Mouse (Mus musculus): ENCODE measurements around the gene Lnx2. TPM values are rescaled to one million over a fixed set of nuclear protein-coding genes. Genes with fewer than 3 reads are reported as not detected.

Lnx2 gene
- polyA plus RNA-seq, 2 experiments: 4.1 to 4.4 TPM

DNA sequence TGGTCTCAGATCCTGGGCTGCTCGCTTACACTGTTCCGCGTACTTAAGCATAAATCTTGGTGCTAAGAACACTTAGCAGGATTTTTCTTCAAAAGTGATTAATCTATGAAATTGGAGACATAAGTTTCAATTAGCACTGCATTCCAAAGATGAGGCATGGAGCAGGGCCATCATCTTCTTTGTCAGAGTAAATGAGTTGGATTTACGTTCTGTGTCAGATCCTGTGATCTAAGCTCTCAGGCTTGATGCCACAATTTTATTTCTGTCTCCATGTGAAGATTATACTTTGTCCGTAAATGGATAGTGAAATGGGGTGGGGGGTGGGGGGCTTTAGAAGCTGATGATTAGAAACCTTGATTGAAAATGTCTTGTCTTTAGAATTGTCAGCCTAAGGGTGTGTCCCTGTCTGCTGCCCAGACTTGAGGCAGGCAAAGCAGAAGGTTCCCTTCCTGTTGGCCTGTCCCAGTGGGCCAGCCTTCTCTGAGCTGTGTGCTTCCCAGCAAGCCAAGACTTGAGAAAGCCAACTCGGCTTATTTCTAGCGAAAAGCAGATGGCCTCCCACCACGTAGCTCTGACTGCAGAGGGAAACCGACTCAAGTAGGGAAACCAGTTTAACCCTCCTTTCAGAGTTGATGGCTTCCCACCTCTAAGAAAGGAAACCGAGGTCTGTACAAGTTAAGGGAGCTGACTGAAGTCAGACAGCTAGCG is 14.0 kb upstream of the Lnx2 start:
- no peak for ATAC-seq (ENCODE audit: insufficient read depth)
- no peak for DNase-seq (ENCODE audit: low read depth in 3 of 3, low spot score in 3 of 3)
- no peaks in the 10 kb centered on the region for H3K36me3 ChIP-seq (replicated peaks; ENCODE audit: control insufficient read depth, insufficient read depth, low read depth)
- no peak overlapping the region for H3K9ac ChIP-seq (replicated peaks)
- no peaks in the 10 kb centered on the region for H3K9me3 ChIP-seq (ENCODE audit: control insufficient read depth, low read length)
- H3K4me2 ChIP-seq (ENCODE audit: low read depth): no peak overlapping the region
- no peaks in the 10 kb centered on the region for H3K4me1 ChIP-seq (replicated peaks; ENCODE audit: control insufficient read depth in 2 of 2, insufficient read depth in 2 of 2, low read length in 1 of 2)
- H3K27me3 ChIP-seq (ENCODE audit: control insufficient read depth, insufficient read depth, low read length): no peaks in the 10 kb centered on the region
- H3K4me3 ChIP-seq (ENCODE audit: insufficient read depth in 1 of 2, low read depth in 2 of 2, low read length in 2 of 2): no peak overlapping the region
- H3K27ac ChIP-seq: no peak overlapping the region
- WGBS (ENCODE audit: insufficient replicate concordance): 82% methylated on average over 11 of the region's 11 CpGs
- TF ChIP-seq CTCF (IDR thresholded peaks at IDR 0.05; ENCODE audit: low read depth) (no peak), EP300 (IDR thresholded peaks at IDR 0.05; ENCODE audit: low read depth) (no peak)

DNA sequence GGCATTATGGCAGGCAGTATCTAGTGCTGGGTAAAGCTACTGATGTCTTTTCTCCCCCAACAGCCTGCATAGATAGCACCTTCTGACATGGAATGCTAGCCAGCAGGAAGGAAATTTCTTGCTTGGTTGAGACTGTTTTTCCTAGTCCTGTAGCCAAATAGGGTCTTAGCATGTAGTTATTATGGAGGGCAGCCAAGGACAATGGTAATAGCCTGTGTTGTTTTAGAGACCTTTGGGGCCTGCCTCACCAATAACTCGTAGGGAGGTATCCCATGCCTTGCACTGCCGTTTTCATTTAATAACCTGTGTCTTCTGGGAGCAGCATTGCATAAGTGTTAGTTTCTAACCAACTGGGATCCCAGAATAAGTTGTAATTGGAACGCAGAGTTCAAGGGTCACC is 13.4 kb upstream of the Lnx2 start:
- Histone ChIP-seq H3K27me3 (ENCODE audit: control insufficient read depth, insufficient read depth, low read length) (no peaks in the 10 kb centered on the region), H3K9ac (replicated peaks) (no peak overlapping the region), H3K4me3 (ENCODE audit: insufficient read depth in 1 of 2, low read depth in 2 of 2, low read length in 2 of 2) (no peak overlapping the region), H3K36me3 (replicated peaks; ENCODE audit: control insufficient read depth, insufficient read depth, low read depth) (no peaks in the 10 kb centered on the region), H3K4me2 (ENCODE audit: low read depth) (no peak overlapping the region), H3K9me3 (ENCODE audit: control insufficient read depth, low read length) (no peaks in the 10 kb centered on the region), H3K4me1 (replicated peaks; ENCODE audit: control insufficient read depth in 2 of 2, insufficient read depth in 2 of 2, low read length in 1 of 2) (no peaks in the 10 kb centered on the region), H3K27ac (no peak overlapping the region)
- DNase-seq (ENCODE audit: low read depth in 3 of 3, low spot score in 3 of 3) (no peak), ATAC-seq (ENCODE audit: insufficient read depth) (no peak)
- no peak for TF ChIP-seq EP300 (IDR thresholded peaks at IDR 0.05; ENCODE audit: low read depth)
- TF ChIP-seq CTCF (IDR thresholded peaks at IDR 0.05; ENCODE audit: low read depth): no peak
- WGBS (ENCODE audit: insufficient replicate concordance): 82% methylated on average over 3 of the region's 3 CpGs

DNA sequence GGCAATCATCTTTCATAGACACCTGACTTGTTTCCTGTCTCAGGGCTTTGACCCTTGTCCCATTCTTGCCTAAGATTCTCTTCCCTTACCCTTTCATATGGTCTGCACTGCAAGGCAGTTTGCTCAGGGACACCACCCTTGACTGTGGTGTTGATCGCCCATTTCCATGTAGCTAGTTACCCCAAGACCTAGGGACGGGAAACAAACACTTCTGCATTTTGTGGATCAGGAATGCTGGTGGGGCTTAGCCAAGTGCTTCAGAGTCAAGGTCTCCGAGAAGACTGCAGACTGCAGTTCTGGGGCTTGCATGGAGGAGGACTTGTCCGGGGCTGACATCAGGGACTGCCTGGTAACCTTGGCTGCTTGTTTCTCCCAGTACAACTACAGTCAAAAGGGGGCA is 10.4 kb upstream of the Lnx2 start:
- no peak for ATAC-seq (ENCODE audit: insufficient read depth)
- Histone ChIP-seq H3K4me1 (replicated peaks; ENCODE audit: control insufficient read depth in 2 of 2, insufficient read depth in 2 of 2, low read length in 1 of 2) (no peaks in the 10 kb centered on the region), H3K27me3 (ENCODE audit: control insufficient read depth, insufficient read depth, low read length) (no peaks in the 10 kb centered on the region), H3K27ac (no peak overlapping the region), H3K4me2 (ENCODE audit: low read depth) (no peak overlapping the region), H3K9me3 (ENCODE audit: control insufficient read depth, low read length) (no peaks in the 10 kb centered on the region), H3K36me3 (replicated peaks; ENCODE audit: control insufficient read depth, insufficient read depth, low read depth) (peaks cover 3% of the 10 kb centered on the region; the same call in 1 of the 2 replicates), H3K9ac (replicated peaks) (no peak overlapping the region), H3K4me3 (ENCODE audit: insufficient read depth in 1 of 2, low read depth in 2 of 2, low read length in 2 of 2) (no peak overlapping the region)
- DNase-seq (ENCODE audit: low read depth in 3 of 3, low spot score in 3 of 3): no peak
- 84% methylated on average over 4 of the region's 4 CpGs for WGBS (ENCODE audit: insufficient replicate concordance)
- TF ChIP-seq EP300 (IDR thresholded peaks at IDR 0.05; ENCODE audit: low read depth): no peak
- no peak for TF ChIP-seq CTCF (IDR thresholded peaks at IDR 0.05; ENCODE audit: low read depth)

DNA sequence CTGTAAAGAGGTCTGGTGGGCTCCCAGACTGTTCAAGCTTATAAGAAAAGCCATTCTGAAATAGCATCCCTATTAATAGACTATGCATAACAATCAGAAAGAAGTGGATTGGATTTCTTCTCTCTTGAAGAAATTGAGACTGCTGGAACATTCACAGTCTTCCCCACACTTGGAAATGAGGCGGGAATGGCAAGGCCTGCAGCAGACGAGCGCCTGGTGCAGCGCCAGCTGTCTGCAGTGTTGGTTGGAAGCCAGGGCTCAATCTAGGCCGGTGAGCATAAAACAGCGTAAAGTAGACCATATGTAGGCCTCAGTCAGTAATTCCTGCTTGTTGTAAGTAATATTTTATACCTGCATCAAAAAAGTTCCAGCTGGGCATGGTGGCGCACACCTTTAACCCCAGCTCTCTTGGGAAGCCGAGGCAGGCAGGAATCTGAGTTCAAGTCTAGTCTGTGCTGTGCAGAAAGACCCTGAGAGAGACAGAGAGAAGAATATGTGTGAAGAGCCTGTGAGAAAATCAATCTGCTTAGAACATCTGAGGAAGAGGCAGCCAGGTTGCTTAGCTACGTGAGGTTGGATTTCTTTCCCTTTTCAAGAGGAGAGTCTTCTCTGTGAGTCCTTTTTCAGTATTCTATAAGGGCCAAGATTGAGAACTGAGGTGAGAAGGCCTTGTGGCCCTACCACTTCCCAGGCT is 9.0 kb upstream of the Lnx2 start:
- no peaks in the 10 kb centered on the region for H3K27me3 ChIP-seq (ENCODE audit: control insufficient read depth, insufficient read depth, low read length)
- peaks cover 3% of the 10 kb centered on the region; the same call in 1 of the 2 replicates for H3K36me3 ChIP-seq (replicated peaks; ENCODE audit: control insufficient read depth, insufficient read depth, low read depth)
- no peaks in the 10 kb centered on the region for H3K9me3 ChIP-seq (ENCODE audit: control insufficient read depth, low read length)
- no peak for TF ChIP-seq CTCF (IDR thresholded peaks at IDR 0.05; ENCODE audit: low read depth)
- TF ChIP-seq EP300 (IDR thresholded peaks at IDR 0.05; ENCODE audit: low read depth): no peak
- H3K4me1 ChIP-seq (replicated peaks; ENCODE audit: control insufficient read depth in 2 of 2, insufficient read depth in 2 of 2, low read length in 1 of 2): no peaks in the 10 kb centered on the region
- 79% methylated on average over 9 of the region's 9 CpGs for WGBS (ENCODE audit: insufficient replicate concordance)
- H3K27ac ChIP-seq: no peak overlapping the region
- DNase-seq (ENCODE audit: low read depth in 3 of 3, low spot score in 3 of 3) (no peak), ATAC-seq (ENCODE audit: insufficient read depth) (no peak)
- no peak overlapping the region for H3K9ac ChIP-seq (replicated peaks)
- H3K4me3 ChIP-seq (ENCODE audit: insufficient read depth in 1 of 2, low read depth in 2 of 2, low read length in 2 of 2): no peak overlapping the region
- H3K4me2 ChIP-seq (ENCODE audit: low read depth): no peak overlapping the region

DNA sequence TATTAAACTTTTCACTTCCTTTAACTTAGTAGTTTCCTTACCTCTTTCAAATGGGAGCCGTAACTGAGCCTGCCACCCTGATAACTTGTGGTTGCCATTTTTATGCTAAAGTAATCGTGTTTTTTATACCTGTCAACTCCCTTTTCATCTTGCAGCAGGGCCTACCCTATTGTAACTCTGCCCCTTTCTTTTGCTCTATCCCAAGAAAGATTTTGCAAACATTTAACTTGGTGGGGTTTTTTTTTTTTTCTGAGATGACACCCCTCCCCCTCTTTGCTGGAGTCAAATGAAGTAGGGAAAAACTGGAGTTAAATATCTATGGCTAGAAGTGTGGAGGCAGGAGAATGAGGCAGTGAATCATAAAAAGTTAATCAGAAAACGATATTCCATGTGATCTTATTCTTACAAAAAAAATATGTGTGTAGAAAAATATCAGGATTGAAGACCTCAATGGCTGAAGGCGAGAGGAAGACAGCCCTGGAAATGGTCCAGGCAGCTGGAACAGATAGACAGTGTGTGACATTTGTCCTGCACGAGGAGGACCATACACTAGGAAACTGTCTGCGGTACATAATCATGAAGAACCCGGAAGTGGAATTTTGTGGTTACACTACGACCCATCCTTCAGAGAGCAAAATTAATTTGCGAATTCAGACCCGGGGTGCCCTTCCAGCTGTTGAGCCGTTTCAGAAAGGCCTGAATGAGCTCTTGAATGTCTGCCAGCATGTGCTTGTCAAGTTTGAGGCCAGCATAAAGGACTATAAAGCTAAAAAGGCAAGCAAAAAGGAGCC is 1.9 kb upstream of the Lnx2 start:
- ATAC-seq (ENCODE audit: insufficient read depth): no peak
- peak overlapping the region; percentile 99 for H3K4me2 ChIP-seq (ENCODE audit: low read depth)
- no peak overlapping the region for H3K27ac ChIP-seq
- H3K9me3 ChIP-seq (ENCODE audit: control insufficient read depth, low read length): no peaks in the 10 kb centered on the region
- H3K9ac ChIP-seq (replicated peaks): peak overlapping the region; percentile 90
- DNase-seq (ENCODE audit: low read depth in 3 of 3, low spot score in 3 of 3): no peak
- peaks cover 3% of the 10 kb centered on the region; the same call in 1 of the 2 replicates for H3K36me3 ChIP-seq (replicated peaks; ENCODE audit: control insufficient read depth, insufficient read depth, low read depth)
- H3K4me3 ChIP-seq (ENCODE audit: insufficient read depth in 1 of 2, low read depth in 2 of 2, low read length in 2 of 2): peak overlapping the region; percentile 92 to 94
- H3K4me1 ChIP-seq (replicated peaks; ENCODE audit: control insufficient read depth in 2 of 2, insufficient read depth in 2 of 2, low read length in 1 of 2): peaks cover 20 to 24% of the 10 kb centered on the region in 2 experiments
- no peak for TF ChIP-seq EP300 (IDR thresholded peaks at IDR 0.05; ENCODE audit: low read depth)
- TF ChIP-seq CTCF (IDR thresholded peaks at IDR 0.05; ENCODE audit: low read depth): no peak
- no peaks in the 10 kb centered on the region for H3K27me3 ChIP-seq (ENCODE audit: control insufficient read depth, insufficient read depth, low read length)
- WGBS (ENCODE audit: insufficient replicate concordance): 45% methylated on average over 11 of the region's 11 CpGs

Data from liver, embryonic 14.5 days (tissue).